Mouse (Mus musculus): ENCODE data around the gene Grid2. TPM values are rescaled to one million over a fixed set of nuclear protein-coding genes. Genes with fewer than 3 reads are reported as not detected.

Grid2 gene
- polyA plus RNA-seq, 1 experiment from 2014 or later = 0.38 TPM

GRCm38 (mm10) chr6:64553645-64554044 is 1298.0 kb downstream of the Grid2 start:
- no peak for ATAC-seq (ENCODE audit: low FRiP score, low TSS enrichment)
- H3K27me3 ChIP-seq (ENCODE audit: control insufficient read depth, insufficient read depth, low read length) = no peaks in the 10 kb centered on the region
- WGBS = 71% methylated on average over 3 of the region's 3 CpGs
- H3K4me3 ChIP-seq (ENCODE audit: low read depth, low read length) = no peak overlapping the region
- H3K4me2 ChIP-seq (replicated peaks; ENCODE audit: low read depth) = no peak overlapping the region
- no peaks in the 10 kb centered on the region for H3K36me3 ChIP-seq (ENCODE audit: control insufficient read depth, insufficient read depth, low read length)
- H3K27ac ChIP-seq (replicated peaks) = no peak overlapping the region
- no peaks in the 10 kb centered on the region for H3K9me3 ChIP-seq (ENCODE audit: control insufficient read depth, low read length)
- TF ChIP-seq CTCF (IDR thresholded peaks at IDR 0.05; ENCODE audit: low read depth) = no peak
- no peak for TF ChIP-seq EP300 (optimal IDR thresholded peaks at IDR 0.05)
- no peak overlapping the region for H3K9ac ChIP-seq (ENCODE audit: low read length)
- no peak for DNase-seq (ENCODE audit: low spot score)
- H3K4me1 ChIP-seq (replicated peaks; ENCODE audit: control insufficient read depth, insufficient read depth) = no peaks in the 10 kb centered on the region

- no peaks in the 10 kb centered on the region for H3K27me3 ChIP-seq (ENCODE audit: control insufficient read depth, insufficient read depth, low read length)
- H3K36me3 ChIP-seq (ENCODE audit: control insufficient read depth, insufficient read depth, low read length) = no peaks in the 10 kb centered on the region
- H3K4me3 ChIP-seq (ENCODE audit: low read depth, low read length) = no peak overlapping the region
- no peaks in the 10 kb centered on the region for H3K9me3 ChIP-seq (ENCODE audit: control insufficient read depth, low read length)
- H3K9ac ChIP-seq (ENCODE audit: low read length) = no peak overlapping the region
- no peak overlapping the region for H3K27ac ChIP-seq (replicated peaks)
- no peak overlapping the region for H3K4me2 ChIP-seq (replicated peaks; ENCODE audit: low read depth)
- no peaks in the 10 kb centered on the region for H3K4me1 ChIP-seq (replicated peaks; ENCODE audit: control insufficient read depth, insufficient read depth)
- no peak for DNase-seq (ENCODE audit: low spot score)
- TF ChIP-seq EP300 (optimal IDR thresholded peaks at IDR 0.05) = no peak
- no peak for TF ChIP-seq CTCF (IDR thresholded peaks at IDR 0.05; ENCODE audit: low read depth)
- ATAC-seq (ENCODE audit: low FRiP score, low TSS enrichment) = no peak
- 78% methylated on average over 4 of the region's 4 CpGs for WGBS
Observed at GRCm38 (mm10) chr6:64555220-64555619, 1299.5 kb downstream of the Grid2 start.

DNA sequence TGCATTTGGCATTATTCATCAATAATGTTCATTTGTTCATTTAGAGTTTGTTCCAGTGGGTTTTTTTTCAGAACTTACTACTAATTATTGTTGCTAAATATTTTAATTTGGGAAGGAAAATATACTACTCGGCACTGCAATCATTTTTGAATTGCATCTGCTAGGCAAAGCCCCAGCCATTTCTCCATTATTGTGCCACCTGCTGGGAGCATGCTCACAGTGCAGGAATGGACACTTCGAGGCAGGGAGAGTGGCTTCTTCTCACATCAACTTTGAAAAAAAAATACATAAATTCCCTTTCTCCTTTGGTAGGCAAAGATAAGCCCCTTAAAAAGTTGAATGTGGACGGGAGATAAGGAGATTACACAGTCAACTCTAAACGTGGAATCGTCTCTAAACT is 1312.9 kb downstream of the Grid2 start:
- no peaks in the 10 kb centered on the region for H3K4me1 ChIP-seq (replicated peaks; ENCODE audit: control insufficient read depth, insufficient read depth)
- no peaks in the 10 kb centered on the region for H3K9me3 ChIP-seq (ENCODE audit: control insufficient read depth, low read length)
- 40% methylated on average over 5 of the region's 5 CpGs for WGBS
- no peak overlapping the region for H3K4me2 ChIP-seq (replicated peaks; ENCODE audit: low read depth)
- no peak overlapping the region for H3K4me3 ChIP-seq (ENCODE audit: low read depth, low read length)
- no peaks in the 10 kb centered on the region for H3K36me3 ChIP-seq (ENCODE audit: control insufficient read depth, insufficient read depth, low read length)
- DNase-seq (ENCODE audit: low spot score) (peak; percentile 20), ATAC-seq (ENCODE audit: low FRiP score, low TSS enrichment) (no peak)
- peak; percentile 76 for TF ChIP-seq CTCF (IDR thresholded peaks at IDR 0.05; ENCODE audit: low read depth)
- no peak for TF ChIP-seq EP300 (optimal IDR thresholded peaks at IDR 0.05)
- H3K9ac ChIP-seq (ENCODE audit: low read length) = no peak overlapping the region
- no peak overlapping the region for H3K27ac ChIP-seq (replicated peaks)
- H3K27me3 ChIP-seq (ENCODE audit: control insufficient read depth, insufficient read depth, low read length) = no peaks in the 10 kb centered on the region

DNA sequence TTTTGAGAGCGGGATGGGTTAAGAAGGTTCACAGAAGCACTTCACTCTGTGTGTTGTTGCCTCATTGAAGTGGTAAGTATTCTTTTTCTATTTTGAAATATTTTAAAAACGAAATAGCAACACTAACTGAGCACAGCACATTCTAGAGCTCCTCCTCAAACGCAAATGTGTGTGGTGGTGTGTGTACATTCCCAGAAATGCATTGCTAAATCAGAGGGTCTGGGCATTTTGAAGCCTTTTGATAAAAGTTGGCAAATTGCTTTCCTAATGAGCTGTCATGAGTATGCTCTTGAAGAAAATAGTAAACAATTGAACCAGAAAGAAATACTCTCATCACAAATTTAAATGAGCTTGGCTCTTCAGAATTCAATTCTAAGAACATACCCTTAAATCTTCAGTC is 1325.7 kb downstream of the Grid2 start:
- no peak for DNase-seq (ENCODE audit: low spot score)
- H3K36me3 ChIP-seq (ENCODE audit: control insufficient read depth, insufficient read depth, low read length) = no peaks in the 10 kb centered on the region
- H3K4me2 ChIP-seq (replicated peaks; ENCODE audit: low read depth) = no peak overlapping the region
- no peak overlapping the region for H3K27ac ChIP-seq (replicated peaks)
- TF ChIP-seq CTCF (IDR thresholded peaks at IDR 0.05; ENCODE audit: low read depth) (no peak), EP300 (optimal IDR thresholded peaks at IDR 0.05) (no peak)
- no peak overlapping the region for H3K4me3 ChIP-seq (ENCODE audit: low read depth, low read length)
- no peaks in the 10 kb centered on the region for H3K9me3 ChIP-seq (ENCODE audit: control insufficient read depth, low read length)
- ATAC-seq (ENCODE audit: low FRiP score, low TSS enrichment) = no peak
- H3K27me3 ChIP-seq (ENCODE audit: control insufficient read depth, insufficient read depth, low read length) = no peaks in the 10 kb centered on the region
- no peaks in the 10 kb centered on the region for H3K4me1 ChIP-seq (replicated peaks; ENCODE audit: control insufficient read depth, insufficient read depth)
- H3K9ac ChIP-seq (ENCODE audit: low read length) = no peak overlapping the region
- 61% methylated on average over 3 of the region's 3 CpGs for WGBS

- TF ChIP-seq CTCF (IDR thresholded peaks at IDR 0.05; ENCODE audit: low read depth) (no peak), EP300 (optimal IDR thresholded peaks at IDR 0.05) (no peak)
- ATAC-seq (ENCODE audit: low FRiP score, low TSS enrichment) = no peak
- WGBS = 87% methylated on average over 7 of the region's 7 CpGs
- Histone ChIP-seq H3K36me3 (ENCODE audit: control insufficient read depth, insufficient read depth, low read length) (no peaks in the 10 kb centered on the region), H3K9me3 (ENCODE audit: control insufficient read depth, low read length) (no peaks in the 10 kb centered on the region), H3K27ac (replicated peaks) (no peak overlapping the region), H3K4me3 (ENCODE audit: low read depth, low read length) (no peak overlapping the region), H3K4me1 (replicated peaks; ENCODE audit: control insufficient read depth, insufficient read depth) (no peaks in the 10 kb centered on the region), H3K9ac (ENCODE audit: low read length) (no peak overlapping the region), H3K27me3 (ENCODE audit: control insufficient read depth, insufficient read depth, low read length) (no peaks in the 10 kb centered on the region), H3K4me2 (replicated peaks; ENCODE audit: low read depth) (no peak overlapping the region)
- DNase-seq (ENCODE audit: low spot score) = no peak
Observed at GRCm38 (mm10) chr6:64588487-64589205, 1333.0 kb downstream of the Grid2 start.

GRCm38 (mm10) chr6:64596261-64596660 is 1340.6 kb downstream of the Grid2 start:
- no peak for DNase-seq (ENCODE audit: low spot score)
- H3K4me3 ChIP-seq (ENCODE audit: low read depth, low read length) = no peak overlapping the region
- H3K4me2 ChIP-seq (replicated peaks; ENCODE audit: low read depth) = no peak overlapping the region
- H3K4me1 ChIP-seq (replicated peaks; ENCODE audit: control insufficient read depth, insufficient read depth) = no peaks in the 10 kb centered on the region
- TF ChIP-seq CTCF (IDR thresholded peaks at IDR 0.05; ENCODE audit: low read depth) = no peak
- no peak for TF ChIP-seq EP300 (optimal IDR thresholded peaks at IDR 0.05)
- H3K27ac ChIP-seq (replicated peaks) = no peak overlapping the region
- H3K9ac ChIP-seq (ENCODE audit: low read length) = no peak overlapping the region
- H3K9me3 ChIP-seq (ENCODE audit: control insufficient read depth, low read length) = no peaks in the 10 kb centered on the region
- H3K27me3 ChIP-seq (ENCODE audit: control insufficient read depth, insufficient read depth, low read length) = no peaks in the 10 kb centered on the region
- 66% methylated on average over 7 of the region's 7 CpGs for WGBS
- no peaks in the 10 kb centered on the region for H3K36me3 ChIP-seq (ENCODE audit: control insufficient read depth, insufficient read depth, low read length)
- ATAC-seq (ENCODE audit: low FRiP score, low TSS enrichment) = no peak

Measured in stomach, postnatal 0 days (tissue).